ENCODE assay signal across 1 mouse cellular context in the genomic region with DNA sequence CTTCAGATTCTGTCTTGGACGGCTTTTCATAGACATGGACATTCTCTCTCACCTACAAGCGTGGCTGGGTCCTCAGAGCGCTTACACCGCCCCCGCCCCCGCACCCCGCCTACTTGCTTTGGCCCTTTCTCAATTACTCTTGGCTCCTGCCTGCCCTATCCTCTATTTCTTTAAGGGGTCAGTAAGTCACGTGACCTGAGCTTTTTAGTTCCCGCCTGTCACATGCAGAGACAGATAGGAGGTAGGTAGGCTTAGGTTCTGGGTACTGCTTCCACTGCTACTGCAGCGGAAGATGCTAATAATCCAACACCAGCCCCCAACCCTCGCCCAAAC.
TF ChIP-seq lines count a peak whose summit lies in the region.

No protein-coding gene starts in this region.

TF ChIP-seq in MEL, 35 proteins besides CTCF, POLR2A, EP300 and RAD21 (continued from another document):
- TF ChIP-seq POLR2AphosphoS5 (IDR thresholded peaks at IDR 0.05; ENCODE audit: borderline replicate concordance, low read depth, low read length) (no peak), MAZ (IDR thresholded peaks at IDR 0.05; ENCODE audit: low read depth, low read length) (0 out of 2 replicates have a peak, but pooled peaks have one; percentile 23), MXI1 (IDR thresholded peaks at IDR 0.05; ENCODE audit: low read depth, low read length) (no peak; the same call in 1 of the 2 replicates), MAFK (IDR thresholded peaks at IDR 0.05; ENCODE audit: borderline replicate concordance, low read depth, low read length) (no peak), MYB (IDR thresholded peaks at IDR 0.05; ENCODE audit: low read depth, low read length) (no peak), CHD2 (IDR thresholded peaks at IDR 0.05; ENCODE audit: low read length) (no peak), MEF2A (IDR thresholded peaks at IDR 0.05; ENCODE audit: extremely low read depth, insufficient replicate concordance, low read depth, low read length, poor library complexity, severe bottlenecking) (no peak), POLR2AphosphoS2 (IDR thresholded peaks at IDR 0.05; ENCODE audit: low read length) (peak; percentile 67), JUND (IDR thresholded peaks at IDR 0.05; ENCODE audit: low read depth, low read length) (no peak), E2F4 (IDR thresholded peaks at IDR 0.05; ENCODE audit: borderline replicate concordance, low read depth, low read length) (0 out of 2 replicates have a peak, but pooled peaks have one; percentile 33), SMC3 (IDR thresholded peaks at IDR 0.05; ENCODE audit: low read depth, low read length) (no peak), ETS1 (IDR thresholded peaks at IDR 0.05; ENCODE audit: low read depth, low read length) (0 out of 2 replicates have a peak, but pooled peaks have one; percentile 21), NELFE (IDR thresholded peaks at IDR 0.05; ENCODE audit: low read depth, low read length) (no peak)
